Mouse (Mus musculus) hindbrain, postnatal 0 days (tissue): ENCODE results near the gene Rnf214. TPM values are rescaled to one million over a fixed set of nuclear protein-coding genes. Genes with fewer than 3 reads are reported as not detected.

ENCODE experiments used
- ATAC-seq: fragments of 200-750 bp; cut with Nextera tagmentation; 2 replicates; pipeline ENCODE4 v1.8.0; 2017; ENCODE audit warnings: mild to moderate bottlenecking, moderate TSS enrichment, moderate library complexity
- DNase-seq: peaks from one replicate; pipeline ENCODE4 v3.0.0-alpha.2; 2015; ENCODE audit warnings: low spot score
- H3K27ac ChIP-seq: fragments of 300-500 bp; sonication (generic); 2 replicates; pipeline ENCODE4 v1.5.1; 2014; ENCODE audit warnings: mild to moderate bottlenecking
- H3K27me3 ChIP-seq: fragments of 300-500 bp; sonication (generic); 2 replicates; pipeline ENCODE4 v1.6.1; 2014; ENCODE audit warnings: low read length, mixed read lengths; ENCODE audit not compliant: insufficient read depth
- H3K36me3 ChIP-seq: fragments of 300-500 bp; sonication (generic); 2 replicates; pipeline ENCODE4 v1.6.1; 2014; ENCODE audit warnings: low read length, mixed read lengths; ENCODE audit not compliant: insufficient read depth
- H3K4me1 ChIP-seq: fragments of 300-500 bp; sonication (generic); 2 replicates; pipeline ENCODE4 v1.6.1; 2014; ENCODE audit warnings: antibody characterized with exemption, low read length, mixed read lengths; ENCODE audit not compliant: insufficient read depth
- H3K4me2 ChIP-seq: fragments of 300-500 bp; sonication (generic); 2 replicates; pipeline ENCODE4 v1.6.1; 2014; ENCODE audit warnings: low read depth, mild to moderate bottlenecking, low read length, moderate library complexity, mixed read lengths
- H3K4me3 ChIP-seq: fragments of 300-500 bp; sonication (generic); 2 replicates; pipeline ENCODE4 v1.5.1; 2014; ENCODE audit warnings: low read length
- H3K9ac ChIP-seq: fragments of 300-500 bp; sonication (generic); replicated peaks from 2 replicates; pipeline ENCODE4 v1.6.1; 2014; ENCODE audit warnings: mild to moderate bottlenecking, low read length, moderate library complexity, mixed read lengths
- H3K9me3 ChIP-seq: fragments of 300-500 bp; sonication (generic); 2 replicates; pipeline ENCODE4 v1.6.1; 2016; ENCODE audit warnings: low read length, mixed read lengths
- CTCF ChIP-seq: IDR thresholded peaks from 2 replicates; pipeline ENCODE4 v1.5.1; 2016; ENCODE audit warnings: antibody characterized with exemption, control low read depth, low read depth
- WGBS: fragments of 180-500 bp; shearing (Covaris S2); extraction: QIAGEN DNeasy Blood & Tissue Kit; methylation state at CpG from one replicate; pipeline ENCODE4 v1.1.7; 2014; 5-methylcytosine and 5-hydroxymethylcytosine counted together
- polyA plus RNA-seq: library from polyadenylated mRNA; unstranded; fragments of >200 nt; fragmentation: Nextera tagmentation; extraction: Ambion mirVana; gene quantifications from 2 replicates; pipeline ENCODE4 v1.2.1, GENCODE M21; 2015
- total RNA-seq: library from RNA; depleted of rRNA; stranded (reverse); fragments of >200 nt; gene quantifications from 2 replicates; pipeline ENCODE4 v1.2.3, GENCODE M21; 2014

Rnf214 gene
- total and polyA plus RNA-seq, 2 experiments from 2014 or later = 51.9 to 77.7 TPM

GRCm38 (mm10) chr9:45942916-45943315, 36.2 kb upstream of the Rnf214 start:
- no peak overlapping the region for H3K4me3 ChIP-seq
- no peak overlapping the region for H3K27ac ChIP-seq
- no peaks in the 10 kb centered on the region for H3K27me3 ChIP-seq
- H3K36me3 ChIP-seq = peaks cover 65% of the 10 kb centered on the region
- no peak overlapping the region for H3K4me2 ChIP-seq
- 98% methylated on average over 8 of the region's 8 CpGs for WGBS
- DNase-seq (no peak), ATAC-seq (no peak)
- TF ChIP-seq CTCF = no peak
- no peak overlapping the region for H3K9ac ChIP-seq
- no peaks in the 10 kb centered on the region for H3K4me1 ChIP-seq
- H3K9me3 ChIP-seq = no peaks in the 10 kb centered on the region

DNA sequence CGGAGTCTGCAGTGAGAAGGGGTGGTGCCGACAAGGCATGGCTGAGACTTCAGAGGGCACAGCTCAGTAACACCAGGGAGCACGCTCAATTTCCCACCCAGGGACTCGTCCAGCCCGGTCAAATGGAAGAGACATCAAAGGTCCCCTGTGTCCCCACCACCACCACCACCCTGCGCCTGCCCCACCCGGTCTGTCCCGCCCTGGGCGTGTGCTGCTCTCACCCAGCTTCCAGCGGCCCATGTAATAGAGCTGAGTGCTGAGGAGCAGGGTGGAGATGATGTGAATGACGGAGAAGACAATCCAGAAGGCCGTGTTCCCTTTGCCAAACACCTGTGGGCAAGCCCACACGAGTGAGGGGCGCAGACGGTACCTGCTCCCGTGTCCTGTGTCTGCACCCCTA, 35.8 kb upstream of the Rnf214 start:
- no peaks in the 10 kb centered on the region for H3K9me3 ChIP-seq
- no peak overlapping the region for H3K4me3 ChIP-seq
- no peaks in the 10 kb centered on the region for H3K4me1 ChIP-seq
- WGBS = 92% methylated on average over 16 of the region's 16 CpGs
- DNase-seq = no peak
- peaks cover 62% of the 10 kb centered on the region for H3K36me3 ChIP-seq
- TF ChIP-seq CTCF = no peak
- no peak overlapping the region for H3K9ac ChIP-seq
- no peak overlapping the region for H3K27ac ChIP-seq
- no peaks in the 10 kb centered on the region for H3K27me3 ChIP-seq
- ATAC-seq = no peak
- H3K4me2 ChIP-seq = no peak overlapping the region

DNA sequence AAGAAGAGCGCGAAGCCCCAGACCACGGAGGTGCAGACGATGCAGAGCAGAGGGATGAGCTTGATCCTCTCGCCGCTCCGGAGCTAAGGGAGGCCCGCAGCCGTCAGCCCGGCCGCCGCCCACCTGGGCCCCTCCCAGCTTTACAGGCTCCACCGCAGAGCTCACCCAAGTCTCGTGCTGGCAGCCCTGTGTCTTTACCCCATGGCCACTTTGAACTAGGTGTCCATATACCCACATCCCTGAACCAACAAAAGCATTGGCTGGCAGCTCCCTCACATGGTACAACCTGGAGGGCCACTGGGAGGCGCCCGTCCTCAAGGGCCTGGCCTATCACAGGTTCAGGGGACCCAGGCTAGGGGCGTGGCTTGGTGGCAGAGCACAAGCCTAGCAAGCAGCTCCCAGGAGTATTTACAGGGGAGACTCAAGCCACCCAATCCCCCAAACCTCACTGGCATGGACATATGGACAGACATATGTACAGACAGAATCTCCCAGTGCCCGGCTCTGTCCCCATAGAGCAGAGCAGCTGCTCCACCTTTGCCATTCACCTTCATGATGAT, 34.7 kb upstream of the Rnf214 start:
- 63% methylated on average over 18 of the region's 18 CpGs for WGBS
- TF ChIP-seq CTCF = peak; percentile 18; the same call in 1 of the 2 replicates
- Histone ChIP-seq H3K9me3 (no peaks in the 10 kb centered on the region), H3K36me3 (peaks cover 62% of the 10 kb centered on the region), H3K4me1 (no peaks in the 10 kb centered on the region), H3K4me3 (no peak overlapping the region), H3K27ac (no peak overlapping the region), H3K4me2 (no peak overlapping the region), H3K27me3 (no peaks in the 10 kb centered on the region), H3K9ac (no peak overlapping the region)
- DNase-seq (no peak), ATAC-seq (no peak)

DNA sequence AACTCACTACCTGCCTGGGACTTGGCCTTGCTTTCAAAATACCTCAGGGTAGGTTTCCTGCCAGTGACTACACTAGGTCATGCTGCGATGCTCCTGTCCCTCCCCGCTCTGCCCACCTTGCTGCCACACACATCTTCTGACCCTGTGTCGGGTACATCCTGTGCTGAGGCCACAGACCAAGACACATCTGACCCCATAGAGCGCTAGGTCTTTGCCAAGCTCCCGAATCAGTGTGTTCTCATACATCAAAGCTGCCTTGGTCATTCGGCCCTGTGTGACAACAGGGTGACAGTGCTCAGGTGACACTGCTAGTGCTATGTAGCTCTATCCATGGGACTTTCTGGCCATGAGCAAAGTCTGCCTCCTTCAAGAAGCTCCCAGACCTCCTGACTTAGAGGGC, 33.1 kb upstream of the Rnf214 start:
- 90% methylated on average over 6 of the region's 6 CpGs for WGBS
- no peak overlapping the region for H3K4me2 ChIP-seq
- no peaks in the 10 kb centered on the region for H3K27me3 ChIP-seq
- no peak overlapping the region for H3K27ac ChIP-seq
- H3K4me3 ChIP-seq = no peak overlapping the region
- H3K9ac ChIP-seq = no peak overlapping the region
- H3K9me3 ChIP-seq = no peaks in the 10 kb centered on the region
- DNase-seq (no peak), ATAC-seq (no peak)
- H3K36me3 ChIP-seq = peaks cover 51% of the 10 kb centered on the region
- TF ChIP-seq CTCF = no peak
- H3K4me1 ChIP-seq = no peaks in the 10 kb centered on the region

GRCm38 (mm10) chr9:45938952-45939637, 32.4 kb upstream of the Rnf214 start:
- Histone ChIP-seq H3K27ac (no peak overlapping the region), H3K27me3 (no peaks in the 10 kb centered on the region), H3K9ac (no peak overlapping the region), H3K4me2 (no peak overlapping the region), H3K9me3 (no peaks in the 10 kb centered on the region), H3K36me3 (peaks cover 48% of the 10 kb centered on the region), H3K4me3 (no peak overlapping the region), H3K4me1 (no peaks in the 10 kb centered on the region)
- ATAC-seq (no peak), DNase-seq (no peak)
- 84% methylated on average over 15 of the region's 15 CpGs for WGBS
- no peak for TF ChIP-seq CTCF

- no peaks in the 10 kb centered on the region for H3K4me1 ChIP-seq
- 76% methylated on average over 8 of the region's 8 CpGs for WGBS
- no peaks in the 10 kb centered on the region for H3K9me3 ChIP-seq
- no peak overlapping the region for H3K9ac ChIP-seq
- H3K4me2 ChIP-seq = no peak overlapping the region
- no peak for DNase-seq
- no peaks in the 10 kb centered on the region for H3K27me3 ChIP-seq
- no peak for ATAC-seq
- H3K4me3 ChIP-seq = no peak overlapping the region
- peaks cover 39% of the 10 kb centered on the region for H3K36me3 ChIP-seq
- H3K27ac ChIP-seq = no peak overlapping the region
- no peak for TF ChIP-seq CTCF
Observed at GRCm38 (mm10) chr9:45938088-45938487, 31.4 kb upstream of the Rnf214 start.

GRCm38 (mm10) chr9:45936883-45937282, 30.2 kb upstream of the Rnf214 start:
- peaks cover 29% of the 10 kb centered on the region for H3K36me3 ChIP-seq
- 20% methylated on average over 3 of the region's 3 CpGs for WGBS
- DNase-seq = peak; percentile 85
- H3K27me3 ChIP-seq = no peaks in the 10 kb centered on the region
- no peak overlapping the region for H3K9ac ChIP-seq
- H3K4me2 ChIP-seq = no peak overlapping the region
- no peaks in the 10 kb centered on the region for H3K9me3 ChIP-seq
- no peak overlapping the region for H3K4me3 ChIP-seq
- peak; percentile 86 for TF ChIP-seq CTCF
- no peaks in the 10 kb centered on the region for H3K4me1 ChIP-seq
- H3K27ac ChIP-seq = no peak overlapping the region
- ATAC-seq = peak; percentile 75
